Mouse (Mus musculus) liver, postnatal 0 days (tissue): ENCODE measurements around the gene Chsy1. TPM values are rescaled to one million over a fixed set of nuclear protein-coding genes. Genes with fewer than 3 reads are reported as not detected.

Source experiments
- ATAC-seq: fragments of 200-750 bp; cut with Nextera tagmentation; 2 replicates; pipeline ENCODE4 v1.8.0; 2017; ENCODE audit warnings: mild to moderate bottlenecking, moderate library complexity
- DNase-seq: peaks from one replicate; pipeline ENCODE4 v3.0.0-alpha.2; 2016
- H3K27ac ChIP-seq: fragments of 300-500 bp; sonication (generic); 2 replicates; pipeline ENCODE4 v1.5.1; 2014; ENCODE audit warnings: antibody characterized with exemption, moderate library complexity, mild to moderate bottlenecking, low read depth
- H3K27me3 ChIP-seq: fragments of 300-500 bp; sonication (generic); 2 replicates; pipeline ENCODE4 v1.6.1; 2014; ENCODE audit warnings: low read length, control low read depth, mixed read lengths; ENCODE audit not compliant: insufficient read depth
- H3K36me3 ChIP-seq: fragments of 300-500 bp; sonication (generic); replicated peaks from 2 replicates; pipeline ENCODE4 v1.6.1; 2014; ENCODE audit warnings: mild to moderate bottlenecking, control low read depth, low read length, moderate library complexity, mixed read lengths; ENCODE audit not compliant: insufficient read depth
- H3K4me1 ChIP-seq: fragments of 300-500 bp; sonication (generic); 2 replicates; pipeline ENCODE4 v1.6.1; 2014; ENCODE audit warnings: antibody characterized with exemption, mild to moderate bottlenecking, control low read depth; ENCODE audit not compliant: insufficient read depth
- H3K4me2 ChIP-seq: fragments of 300-500 bp; sonication (generic); 2 replicates; pipeline ENCODE4 v1.6.1; 2014; ENCODE audit warnings: low read depth, mild to moderate bottlenecking, low read length, moderate library complexity, mixed read lengths
- H3K4me3 ChIP-seq: fragments of 300-500 bp; sonication (generic); 2 replicates; pipeline ENCODE4 v1.5.1; 2014; ENCODE audit warnings: low read depth, low read length
- H3K9ac ChIP-seq: fragments of 300-500 bp; sonication (generic); replicated peaks from 2 replicates; pipeline ENCODE4 v1.6.1; 2014; ENCODE audit warnings: mild to moderate bottlenecking, moderate library complexity
- H3K9me3 ChIP-seq: fragments of 300-500 bp; sonication (generic); 2 replicates; pipeline ENCODE4 v1.6.1; 2016; ENCODE audit warnings: mild to moderate bottlenecking, control low read depth, low read length, mixed read lengths
- CTCF ChIP-seq: sonication (generic); IDR thresholded peaks from 2 replicates; pipeline ENCODE4 v1.5.1; 2016; ENCODE audit warnings: antibody characterized with exemption, low read depth
- EP300 ChIP-seq: IDR thresholded peaks from 2 replicates; pipeline ENCODE4 v1.6.1; 2016; ENCODE audit warnings: antibody characterized with exemption, low read depth, mild to moderate bottlenecking
- whole genome bisulfite sequencing: fragments of 180-500 bp; shearing (Covaris S2); extraction: QIAGEN DNeasy Blood & Tissue Kit; methylation state at CpG from one replicate; pipeline ENCODE4 v1.1.7; 2014; ENCODE audit not compliant: insufficient replicate concordance; 5-methylcytosine and 5-hydroxymethylcytosine counted together
- polyA plus RNA-seq: library from polyadenylated mRNA; unstranded; fragments of >200 nt; fragmentation: Nextera tagmentation; extraction: Ambion mirVana; gene quantifications from 2 replicates; pipeline ENCODE4 v1.2.1, GENCODE M21; 2015

Gene Chsy1
- polyA plus RNA-seq, 1 experiment from 2014 or later, result 5.0 TPM

GRCm38 (mm10) chr7:66170802-66171505 lies 61.6 kb downstream of the Chsy1 start:
- Histone ChIP-seq H3K36me3 (peaks cover 32% of the 10 kb centered on the region), H3K9me3 (no peaks in the 10 kb centered on the region), H3K4me2 (no peak overlapping the region), H3K27ac (no peak overlapping the region), H3K4me1 (peaks cover 8% of the 10 kb centered on the region), H3K9ac (no peak overlapping the region), H3K27me3 (no peaks in the 10 kb centered on the region), H3K4me3 (no peak overlapping the region)
- ATAC-seq (no peak), DNase-seq (no peak)
- TF ChIP-seq CTCF (no peak), EP300 (no peak)
- 95% methylated on average over 27 of the region's 27 CpGs for WGBS

DNA sequence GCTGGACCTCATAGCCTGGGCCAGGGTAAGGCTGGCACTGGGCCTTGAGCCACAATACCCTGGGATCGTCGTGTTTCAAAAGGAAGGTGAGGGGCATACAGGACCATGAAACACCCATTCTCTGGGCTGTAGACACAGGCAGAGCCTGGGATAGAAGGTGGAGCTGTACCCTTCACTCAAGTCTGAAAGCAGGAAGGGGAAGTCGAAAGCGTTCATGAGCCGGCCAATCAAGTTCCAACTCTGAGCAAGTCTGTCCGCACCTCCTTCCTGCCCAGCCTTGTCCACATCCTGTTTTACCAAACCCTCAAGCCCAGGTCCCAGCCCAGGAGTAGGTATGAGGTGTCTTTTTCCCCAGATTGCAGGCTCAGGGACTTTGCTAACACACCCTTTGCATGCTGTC lies 66.4 kb downstream of the Chsy1 start:
- Histone ChIP-seq H3K4me3 (no peak overlapping the region), H3K4me2 (peak overlapping the region; percentile 10; the same call in 1 of the 2 replicates), H3K27ac (peak overlapping the region; percentile 39), H3K27me3 (no peaks in the 10 kb centered on the region), H3K9ac (no peak overlapping the region), H3K36me3 (peaks cover 30% of the 10 kb centered on the region), H3K9me3 (no peaks in the 10 kb centered on the region), H3K4me1 (peaks cover 23% of the 10 kb centered on the region)
- 47% methylated on average over 6 of the region's 6 CpGs for WGBS
- peak; percentile 67 for ATAC-seq
- DNase-seq, result peak; percentile 41
- TF ChIP-seq CTCF (no peak), EP300 (no peak)

DNA sequence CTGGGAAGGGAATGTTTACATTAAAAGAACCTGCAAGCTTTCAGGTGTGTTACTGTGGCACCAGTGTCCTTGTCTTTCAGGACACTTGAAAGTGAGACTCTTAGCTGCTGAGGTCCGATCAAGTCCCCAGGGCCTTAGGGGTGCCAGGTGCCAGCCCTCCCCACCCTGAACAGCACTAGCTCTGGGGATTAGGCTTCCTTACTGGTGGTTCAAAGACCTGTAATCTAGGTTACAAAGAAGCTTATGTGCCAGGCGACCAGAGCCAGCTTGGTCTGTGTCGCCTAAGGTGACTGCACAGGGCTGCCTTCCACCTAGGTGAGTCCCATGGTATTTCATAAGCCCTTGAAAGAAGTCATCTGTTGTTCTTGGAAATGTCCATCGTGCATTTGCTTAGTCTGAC lies 66.9 kb downstream of the Chsy1 start:
- WGBS, result 83% methylated on average over 4 of the region's 4 CpGs
- Histone ChIP-seq H3K9me3 (no peaks in the 10 kb centered on the region), H3K4me1 (peaks cover 23% of the 10 kb centered on the region), H3K36me3 (peaks cover 25% of the 10 kb centered on the region), H3K4me2 (peak overlapping the region; percentile 10; the same call in 1 of the 2 replicates), H3K27me3 (no peaks in the 10 kb centered on the region), H3K4me3 (no peak overlapping the region), H3K27ac (peak overlapping the region; percentile 17), H3K9ac (no peak overlapping the region)
- TF ChIP-seq CTCF (no peak), EP300 (no peak)
- DNase-seq (no peak), ATAC-seq (0 out of 2 replicates have a peak, but pooled peaks have one; percentile 24)

DNA sequence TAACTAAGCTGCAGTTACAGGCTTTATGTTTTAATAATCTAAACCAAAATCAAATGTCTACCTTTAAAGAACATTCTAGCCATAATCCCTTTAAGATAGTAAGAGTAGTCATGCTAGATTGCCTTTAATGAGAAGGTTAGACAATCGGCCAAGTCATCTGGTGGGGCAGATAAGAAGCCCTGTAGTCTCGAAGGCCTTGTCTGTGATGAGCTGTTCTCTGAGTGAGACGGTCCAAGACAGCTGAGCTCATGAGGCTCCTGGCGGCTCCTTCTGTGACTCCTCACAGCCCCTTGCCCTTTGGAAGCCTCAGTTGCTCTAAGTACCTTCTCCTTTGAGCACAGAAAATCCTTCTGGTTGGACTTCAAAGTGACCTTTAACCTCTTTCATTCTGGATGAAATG lies 67.6 kb downstream of the Chsy1 start:
- DNase-seq, result no peak
- H3K36me3 ChIP-seq, result peaks cover 18% of the 10 kb centered on the region
- H3K27ac ChIP-seq, result no peak overlapping the region

DNA sequence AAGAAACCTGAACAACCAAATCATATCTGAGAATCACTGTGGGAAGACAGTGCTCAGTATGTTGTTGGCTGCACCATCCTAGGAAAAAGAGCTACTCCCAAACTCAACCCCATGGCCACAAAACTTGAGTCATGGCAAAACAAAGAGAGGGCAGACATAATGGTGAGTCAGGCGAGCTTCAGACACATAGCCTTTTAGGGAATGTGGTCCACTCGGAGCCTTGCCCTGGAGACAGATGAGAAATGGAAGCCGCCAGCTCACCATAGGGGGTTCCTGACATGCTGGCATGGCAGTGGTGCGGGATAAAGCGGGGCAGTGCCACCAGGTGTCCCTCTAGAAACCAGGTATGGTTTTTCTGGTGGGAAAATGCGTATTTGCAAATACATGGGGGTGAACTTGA lies 68.8 kb downstream of the Chsy1 start:
- no peaks in the 10 kb centered on the region for H3K27me3 ChIP-seq
- no peak for DNase-seq
- 79% methylated on average over 6 of the region's 6 CpGs for WGBS
- H3K9ac ChIP-seq, result no peak overlapping the region
- no peaks in the 10 kb centered on the region for H3K9me3 ChIP-seq
- H3K4me1 ChIP-seq, result peaks cover 23% of the 10 kb centered on the region
- ATAC-seq, result no peak
- no peak overlapping the region; the same call in 1 of the 2 replicates for H3K27ac ChIP-seq
- no peak for TF ChIP-seq EP300
- TF ChIP-seq CTCF, result no peak
- peaks cover 9% of the 10 kb centered on the region; the same call in 1 of the 2 replicates for H3K36me3 ChIP-seq
- H3K4me2 ChIP-seq, result no peak overlapping the region
- H3K4me3 ChIP-seq, result no peak overlapping the region

More for the DNA sequence above, 67.6 kb downstream of the Chsy1 start:
- no peak for ATAC-seq
- H3K4me1 ChIP-seq, result peaks cover 23% of the 10 kb centered on the region
- no peak overlapping the region for H3K4me2 ChIP-seq
- H3K9ac ChIP-seq, result no peak overlapping the region
- no peak overlapping the region for H3K4me3 ChIP-seq
- H3K9me3 ChIP-seq, result no peaks in the 10 kb centered on the region
- WGBS, result 50% methylated on average over 4 of the region's 4 CpGs
- no peaks in the 10 kb centered on the region for H3K27me3 ChIP-seq
- 0 out of 2 replicates have a peak, but pooled peaks have one; percentile 26 for TF ChIP-seq EP300
- no peak for TF ChIP-seq CTCF

GRCm38 (mm10) chr7:66179120-66179581 lies 69.8 kb downstream of the Chsy1 start:
- TF ChIP-seq CTCF (no peak), EP300 (no peak)
- ATAC-seq (0 out of 2 replicates have a peak, but pooled peaks have one; percentile 11), DNase-seq (no peak)
- peaks cover 8% of the 10 kb centered on the region; the same call in 1 of the 2 replicates for H3K36me3 ChIP-seq
- H3K4me2 ChIP-seq, result no peak overlapping the region
- peaks cover 26% of the 10 kb centered on the region for H3K4me1 ChIP-seq
- no peaks in the 10 kb centered on the region for H3K27me3 ChIP-seq
- H3K27ac ChIP-seq, result peak overlapping the region; percentile 39
- WGBS, result 27% methylated on average over 10 of the region's 10 CpGs
- H3K9me3 ChIP-seq, result no peaks in the 10 kb centered on the region
- no peak overlapping the region for H3K4me3 ChIP-seq
- H3K9ac ChIP-seq, result no peak overlapping the region
